Mouse (Mus musculus) forebrain, embryonic 11.5 days (tissue): ENCODE data around the gene Scarf2. TPM values are rescaled to one million over a fixed set of nuclear protein-coding genes. Genes with fewer than 3 reads are reported as not detected.
A peak's percentile ranks its signal among the peaks of the same experiment; 100 is the strongest.

Experiments used
- ATAC-seq: fragments of 200-750 bp; cut with Nextera tagmentation; replicated peaks from 2 replicates; pipeline ENCODE4 v1.8.0; 2017; ENCODE audit warnings: moderate TSS enrichment; ENCODE audit not compliant: low FRiP score
- DNase-seq: peaks from one replicate; pipeline ENCODE4 v3.0.0-alpha.2; 2017; ENCODE audit warnings: low spot score
- H3K27ac ChIP-seq: fragments of 300-500 bp; sonication (generic); 2 replicates; pipeline ENCODE4 v1.5.1; 2014; ENCODE audit warnings: low read depth, low read length
- H3K27me3 ChIP-seq: fragments of 300-500 bp; sonication (generic); 2 replicates; pipeline ENCODE4 v1.6.1; 2014; ENCODE audit warnings: mild to moderate bottlenecking, low read length, mixed read lengths; ENCODE audit not compliant: control insufficient read depth, insufficient read depth
- H3K36me3 ChIP-seq: fragments of 300-500 bp; sonication (generic); 2 replicates; pipeline ENCODE4 v1.6.1; 2014; ENCODE audit warnings: mild to moderate bottlenecking, low read length, moderate library complexity, mixed read lengths; ENCODE audit not compliant: control insufficient read depth, insufficient read depth
- H3K4me1 ChIP-seq: fragments of 300-500 bp; sonication (generic); replicated peaks from 2 replicates; pipeline ENCODE4 v1.6.1; 2014; ENCODE audit warnings: low read length, mixed read lengths; ENCODE audit not compliant: control insufficient read depth, insufficient read depth
- H3K4me2 ChIP-seq: fragments of 300-500 bp; sonication (generic); 2 replicates; pipeline ENCODE4 v1.6.1; 2014; ENCODE audit warnings: low read depth, mild to moderate bottlenecking, low read length, moderate library complexity, mixed read lengths; ENCODE audit not compliant: severe bottlenecking
- H3K4me3 ChIP-seq: fragments of 300-500 bp; sonication (generic); 2 replicates; pipeline ENCODE4 v1.5.1; 2014; ENCODE audit warnings: low read depth, low read length
- H3K9ac ChIP-seq: fragments of 300-500 bp; sonication (generic); 2 replicates; pipeline ENCODE4 v1.6.1; 2014; ENCODE audit warnings: low read length
- H3K9me3 ChIP-seq: fragments of 300-500 bp; sonication (generic); 2 replicates; pipeline ENCODE4 v1.6.1; 2016; ENCODE audit warnings: low read length, mixed read lengths; ENCODE audit not compliant: control insufficient read depth
- WGBS: fragments of 180-500 bp; shearing (Covaris S2); extraction: QIAGEN DNeasy Blood & Tissue Kit; methylation state at CpG from one replicate; pipeline ENCODE4 v1.1.7; 2014; 5-methylcytosine and 5-hydroxymethylcytosine counted together
- polyA plus RNA-seq: library from polyadenylated mRNA; unstranded; fragments of >200 nt; fragmentation: Nextera tagmentation; extraction: Ambion mirVana; gene quantifications from 2 replicates; pipeline ENCODE4 v1.2.1, GENCODE M21; 2014

Scarf2 gene
- polyA plus RNA-seq, 1 experiment from 2014 or later: 7.9 TPM

DNA sequence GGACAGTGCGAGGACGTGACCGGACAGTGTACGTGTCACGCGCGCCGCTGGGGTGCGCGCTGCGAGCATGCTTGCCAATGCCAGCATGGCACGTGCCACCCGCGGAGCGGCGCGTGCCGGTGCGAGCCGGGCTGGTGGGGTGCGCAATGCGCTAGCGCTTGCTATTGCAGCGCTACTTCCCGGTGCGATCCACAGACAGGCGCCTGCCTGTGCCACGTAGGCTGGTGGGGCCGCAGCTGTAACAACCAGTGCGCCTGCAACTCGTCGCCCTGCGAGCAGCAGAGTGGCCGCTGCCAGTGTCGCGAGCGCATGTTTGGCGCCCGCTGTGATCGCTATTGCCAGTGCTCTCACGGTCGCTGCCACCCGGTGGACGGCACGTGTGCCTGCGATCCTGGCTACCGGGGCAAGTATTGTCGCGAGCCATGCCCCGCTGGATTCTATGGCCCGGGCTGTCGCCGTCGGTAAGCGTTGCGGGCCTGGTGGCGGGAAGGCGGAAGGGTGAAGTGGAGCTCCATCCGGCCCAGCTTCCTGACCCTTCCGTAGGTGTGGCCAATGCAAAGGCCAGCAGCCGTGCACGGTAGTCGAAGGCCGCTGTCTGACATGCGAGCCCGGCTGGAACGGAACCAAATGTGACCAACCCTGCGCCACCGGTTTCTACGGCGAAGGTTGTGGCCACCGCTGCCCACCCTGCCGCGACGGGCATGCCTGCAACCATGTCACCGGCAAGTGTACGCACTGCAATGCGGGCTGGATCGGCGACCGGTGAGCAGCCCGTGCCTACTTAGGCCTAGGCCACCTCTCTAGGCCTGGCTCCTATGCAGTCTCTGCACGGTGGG lies 6.0 kb downstream of the Scarf2 start:
- Histone ChIP-seq H3K4me3 (peak overlapping the region; percentile 24), H3K4me1 (peaks cover 36% of the 10 kb centered on the region), H3K27me3 (peaks cover 87% of the 10 kb centered on the region), H3K9me3 (no peaks in the 10 kb centered on the region), H3K36me3 (no peaks in the 10 kb centered on the region), H3K27ac (no peak overlapping the region), H3K9ac (peak overlapping the region; percentile 27), H3K4me2 (peak overlapping the region; percentile 42)
- peak; percentile 68 for DNase-seq
- no peak for ATAC-seq
- 2% methylated on average over 83 of the region's 83 CpGs for WGBS

DNA sequence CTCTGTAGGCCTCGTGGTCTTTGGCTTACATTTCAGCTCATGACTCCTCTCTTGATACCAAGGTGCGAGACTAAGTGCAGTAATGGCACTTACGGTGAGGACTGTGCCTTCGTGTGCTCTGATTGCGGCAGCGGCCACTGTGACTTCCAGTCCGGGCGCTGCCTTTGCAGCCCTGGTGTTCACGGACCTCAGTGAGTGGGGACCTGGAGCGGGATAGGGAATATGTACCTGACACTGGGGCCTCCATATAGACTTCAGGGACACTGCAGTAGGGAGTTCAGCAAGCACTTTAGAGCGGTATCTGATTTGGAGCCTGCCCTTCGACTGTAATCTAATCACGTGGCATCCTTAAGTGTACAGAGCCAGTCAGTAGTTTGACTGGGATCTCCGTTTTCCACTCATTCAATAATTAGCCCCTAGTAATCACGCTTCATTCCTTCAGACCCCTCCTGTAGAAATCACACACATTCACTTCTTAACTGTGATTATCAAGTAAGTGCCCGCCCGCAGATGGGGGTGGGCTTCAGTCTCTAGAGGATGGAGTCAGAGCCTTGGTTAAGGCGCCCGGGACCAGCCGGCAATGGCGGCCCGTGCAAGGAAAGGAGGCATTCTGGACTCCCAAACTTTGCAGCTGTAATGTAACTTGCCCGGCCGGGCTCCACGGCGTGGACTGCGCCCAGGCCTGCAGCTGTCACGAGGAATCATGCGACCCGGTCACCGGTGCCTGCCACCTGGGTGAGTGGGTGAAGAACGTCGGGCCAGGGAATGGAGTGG lies 6.8 kb downstream of the Scarf2 start:
- WGBS: 6% methylated on average over 33 of the region's 33 CpGs
- H3K27me3 ChIP-seq: peaks cover 86% of the 10 kb centered on the region
- H3K9me3 ChIP-seq: no peaks in the 10 kb centered on the region
- peak overlapping the region; percentile 57 for H3K4me2 ChIP-seq
- H3K4me1 ChIP-seq: peaks cover 31% of the 10 kb centered on the region
- DNase-seq (peak; percentile 55), ATAC-seq (0 out of 2 replicates have a peak, but pooled peaks have one; percentile 8)
- H3K27ac ChIP-seq: no peak overlapping the region
- H3K9ac ChIP-seq: no peak overlapping the region
- peak overlapping the region; percentile 31 for H3K4me3 ChIP-seq
- no peaks in the 10 kb centered on the region for H3K36me3 ChIP-seq

DNA sequence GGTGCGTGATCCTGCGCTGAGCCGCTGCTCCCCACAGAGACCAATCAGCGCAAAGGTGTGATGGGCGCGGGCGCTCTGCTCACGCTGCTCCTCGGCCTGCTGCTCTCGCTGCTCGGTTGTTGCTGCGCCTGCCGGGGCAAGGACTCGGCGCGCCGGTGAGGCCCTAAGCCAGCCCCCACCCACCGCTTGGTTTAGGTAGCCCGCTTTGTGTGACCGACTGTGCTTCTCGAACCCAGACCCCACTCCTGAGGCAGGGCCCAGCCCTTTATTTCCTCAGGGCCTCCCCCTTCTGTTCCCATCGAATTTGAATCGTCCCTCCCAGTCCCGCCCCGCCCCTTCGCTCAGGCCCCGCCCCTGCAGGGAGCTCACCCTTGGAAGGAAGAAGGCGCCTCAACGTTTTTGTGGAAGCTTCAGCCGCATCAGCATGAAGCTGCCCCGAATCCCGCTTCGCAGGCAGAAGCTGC lies 7.4 kb downstream of the Scarf2 start:
- peak; percentile 80 for DNase-seq
- no peaks in the 10 kb centered on the region for H3K9me3 ChIP-seq
- H3K4me2 ChIP-seq: peak overlapping the region; percentile 57
- peak overlapping the region; percentile 31 for H3K4me3 ChIP-seq
- H3K27ac ChIP-seq: no peak overlapping the region
- peak; percentile 21; the same call in 1 of the 2 replicates for ATAC-seq
- H3K27me3 ChIP-seq: peaks cover 79% of the 10 kb centered on the region
- H3K9ac ChIP-seq: no peak overlapping the region
- H3K4me1 ChIP-seq: peaks cover 31% of the 10 kb centered on the region
- WGBS: 2% methylated on average over 31 of the region's 33 CpGs
- no peaks in the 10 kb centered on the region for H3K36me3 ChIP-seq

DNA sequence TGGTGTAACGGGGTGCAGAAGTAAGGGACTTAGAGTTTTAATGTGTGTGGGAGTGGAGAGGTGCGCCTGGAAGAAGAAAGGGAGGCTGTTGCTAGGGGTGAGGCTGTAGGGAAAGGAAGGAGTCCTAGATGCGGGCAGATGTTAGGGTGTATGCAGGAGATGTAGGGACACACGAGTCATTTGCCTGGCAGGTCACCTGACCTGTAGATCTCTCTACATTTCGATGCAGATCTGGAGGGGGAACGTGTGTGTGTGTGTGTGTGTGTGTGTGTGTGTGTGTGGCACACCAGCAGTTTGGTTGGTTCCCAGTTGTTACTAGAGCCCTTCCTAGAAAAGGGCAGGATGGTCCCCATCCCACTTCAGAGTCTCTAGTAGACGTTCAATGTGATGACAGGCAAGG lies 7.9 kb downstream of the Scarf2 start:
- Histone ChIP-seq H3K4me2 (peak overlapping the region; percentile 57), H3K27me3 (peaks cover 74% of the 10 kb centered on the region), H3K9me3 (no peaks in the 10 kb centered on the region), H3K4me3 (peak overlapping the region; percentile 31), H3K9ac (no peak overlapping the region), H3K4me1 (peaks cover 33% of the 10 kb centered on the region), H3K27ac (no peak overlapping the region), H3K36me3 (no peaks in the 10 kb centered on the region)
- DNase-seq: no peak
- ATAC-seq: no peak
- 5% methylated on average over 7 of the region's 7 CpGs for WGBS

DNA sequence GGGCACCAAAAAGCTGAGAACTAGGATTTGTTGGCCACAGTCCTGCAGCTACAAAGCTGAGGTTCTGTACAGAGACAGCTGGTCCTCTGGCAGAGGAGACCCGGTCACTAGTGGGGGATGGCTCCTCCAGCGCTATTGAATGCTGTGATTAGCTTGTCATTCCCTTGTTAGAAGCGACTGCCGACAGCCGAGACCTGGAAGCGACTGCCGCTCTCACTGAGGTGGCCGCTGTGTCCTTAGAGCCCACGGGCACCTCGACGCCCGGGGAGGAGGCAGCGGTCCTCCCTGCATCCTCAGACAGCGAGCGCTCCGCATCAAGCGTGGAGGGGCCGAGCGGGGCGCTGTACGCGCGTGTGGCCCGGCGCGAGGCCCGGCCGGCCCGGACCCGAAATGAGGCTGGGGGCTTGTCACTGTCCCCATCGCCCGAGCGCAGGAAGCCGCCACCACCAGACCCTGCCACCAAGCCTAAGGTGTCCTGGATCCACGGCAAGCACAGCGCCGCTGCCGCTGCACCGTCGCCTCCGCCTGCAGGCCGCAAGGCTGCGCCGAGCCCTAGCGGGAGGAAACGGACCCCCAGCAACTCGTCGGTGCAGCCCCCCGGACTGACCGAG lies 9.6 kb downstream of the Scarf2 start:
- Histone ChIP-seq H3K9ac (peak overlapping the region; percentile 84), H3K36me3 (no peaks in the 10 kb centered on the region), H3K27me3 (peaks cover 63% of the 10 kb centered on the region), H3K4me1 (peaks cover 33% of the 10 kb centered on the region), H3K27ac (peak overlapping the region; percentile 46; the same call in 1 of the 2 replicates), H3K4me3 (peak overlapping the region; percentile 54), H3K4me2 (peak overlapping the region; percentile 99), H3K9me3 (no peaks in the 10 kb centered on the region)
- no peak for DNase-seq
- WGBS: 3% methylated on average over 43 of the region's 50 CpGs
- ATAC-seq: peak; percentile 48; the same call in 1 of the 2 replicates

DNA sequence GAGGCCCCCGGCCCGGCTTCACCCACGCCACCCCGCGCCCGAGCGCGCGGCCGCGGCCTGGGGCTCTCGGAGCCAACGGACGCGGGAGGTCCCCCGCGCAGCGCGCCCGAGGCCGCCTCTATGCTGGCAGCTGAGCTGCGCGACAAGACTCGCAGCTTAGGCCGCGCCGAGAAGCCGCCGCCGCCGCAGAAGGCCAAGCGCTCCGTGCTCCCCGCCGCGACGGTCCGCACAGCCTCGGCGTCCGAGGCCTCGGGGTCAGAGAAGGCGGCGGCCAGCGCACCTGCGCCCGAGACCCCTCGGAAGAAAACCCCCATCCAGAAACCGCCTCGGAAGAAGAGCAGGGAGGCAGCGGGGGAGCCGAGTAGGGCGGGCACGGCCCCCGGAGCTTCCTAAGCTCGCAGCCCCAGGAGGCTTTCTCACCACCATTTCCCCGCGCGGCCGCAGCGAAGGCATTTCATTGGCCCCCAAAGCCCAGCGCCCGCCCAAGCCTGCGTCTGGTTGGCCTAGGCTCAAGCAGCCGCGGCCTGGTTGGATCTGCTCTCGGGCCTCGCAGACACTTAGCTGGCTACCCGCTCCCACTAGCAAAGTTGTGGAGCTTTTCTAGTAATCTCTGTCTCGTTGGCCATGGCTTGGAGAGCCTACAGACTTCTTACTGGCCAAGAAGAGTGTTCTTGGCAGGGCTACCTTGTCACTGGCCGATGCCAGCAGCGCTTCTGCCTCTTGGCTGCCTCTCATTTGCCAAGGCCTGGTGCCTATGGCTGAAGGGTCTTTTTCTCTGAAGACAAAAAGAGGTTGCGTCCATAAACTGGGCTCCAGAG lies 10.3 kb downstream of the Scarf2 start:
- Histone ChIP-seq H3K27me3 (peaks cover 56% of the 10 kb centered on the region), H3K36me3 (no peaks in the 10 kb centered on the region), H3K4me3 (peak overlapping the region; percentile 54), H3K4me2 (peak overlapping the region; percentile 99), H3K9ac (peak overlapping the region; percentile 84), H3K9me3 (no peaks in the 10 kb centered on the region), H3K4me1 (peaks cover 33% of the 10 kb centered on the region), H3K27ac (peak overlapping the region; percentile 46; the same call in 1 of the 2 replicates)
- ATAC-seq (peak; percentile 84), DNase-seq (peak; percentile 95)
- 3% methylated on average over 67 of the region's 73 CpGs for WGBS

GRCm38 (mm10) chr16:17809125-17809524 lies 12.0 kb downstream of the Scarf2 start:
- WGBS: 80% methylated on average over 4 of the region's 4 CpGs
- H3K4me3 ChIP-seq: no peak overlapping the region
- DNase-seq: no peak
- no peak overlapping the region for H3K9ac ChIP-seq
- H3K27ac ChIP-seq: no peak overlapping the region
- no peaks in the 10 kb centered on the region for H3K9me3 ChIP-seq
- no peak for ATAC-seq
- peaks cover 39% of the 10 kb centered on the region for H3K27me3 ChIP-seq
- H3K36me3 ChIP-seq: no peaks in the 10 kb centered on the region
- H3K4me1 ChIP-seq: peaks cover 19% of the 10 kb centered on the region; the same call in 1 of the 2 replicates
- no peak overlapping the region for H3K4me2 ChIP-seq
